Mouse (Mus musculus): Measurements from ENCODE around the gene Sugct. TPM values are rescaled to one million over a fixed set of nuclear protein-coding genes. Genes with fewer than 3 reads are reported as not detected.

The Sugct gene
- total RNA-seq, 4 experiments from 2014 or later: 5.8 to 11.2 (median 8.4) TPM

GRCm38 (mm10) chr13:17291057-17291456 is 404.3 kb downstream of the Sugct start:
- DNase-seq: no peak

- no peak for DNase-seq
Measured at GRCm38 (mm10) chr13:17288377-17288776, 407.0 kb downstream of the Sugct start.

- DNase-seq: no peak
Measured at GRCm38 (mm10) chr13:17245936-17246335, 449.4 kb downstream of the Sugct start.

DNA sequence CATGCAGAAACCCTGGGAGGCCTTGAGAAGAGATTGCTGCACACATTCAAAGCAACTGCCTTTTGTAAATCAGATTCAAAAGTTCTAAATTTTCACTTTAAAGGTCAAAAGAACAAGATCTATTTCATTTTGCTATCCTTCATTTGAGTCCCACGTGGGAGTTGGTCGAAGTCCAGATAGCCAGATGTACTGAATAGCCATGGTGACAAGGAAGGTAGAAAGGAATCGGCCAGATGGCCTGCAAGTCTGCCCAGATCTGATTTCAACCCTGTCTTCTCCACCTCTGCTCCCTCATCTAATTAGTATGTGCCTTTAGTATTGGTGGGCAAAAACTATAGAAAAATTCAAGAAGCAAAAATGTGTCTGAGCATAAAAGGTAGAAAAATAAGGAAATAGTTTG is 478.8 kb downstream of the Sugct start:
- DNase-seq: no peak

DNA sequence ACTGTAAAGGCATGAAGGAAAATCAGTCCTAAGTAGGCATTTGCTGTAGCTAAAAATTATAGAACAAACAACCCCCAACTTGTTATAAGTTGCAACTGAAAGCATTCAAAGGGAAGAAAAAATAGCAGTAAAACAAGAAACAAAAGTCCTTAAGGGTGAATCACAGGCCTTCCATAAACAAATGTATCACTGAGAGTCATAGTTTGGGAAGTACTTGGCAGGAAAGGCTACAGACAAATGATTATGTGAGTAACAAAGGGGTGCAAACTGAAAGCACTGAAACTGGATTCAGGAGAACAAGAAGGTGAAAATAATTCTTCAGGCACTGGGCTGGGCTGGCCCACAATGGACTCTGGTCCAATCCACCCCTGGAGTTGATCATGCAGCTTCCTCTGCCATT is 482.7 kb downstream of the Sugct start:
- DNase-seq: no peak

DNA sequence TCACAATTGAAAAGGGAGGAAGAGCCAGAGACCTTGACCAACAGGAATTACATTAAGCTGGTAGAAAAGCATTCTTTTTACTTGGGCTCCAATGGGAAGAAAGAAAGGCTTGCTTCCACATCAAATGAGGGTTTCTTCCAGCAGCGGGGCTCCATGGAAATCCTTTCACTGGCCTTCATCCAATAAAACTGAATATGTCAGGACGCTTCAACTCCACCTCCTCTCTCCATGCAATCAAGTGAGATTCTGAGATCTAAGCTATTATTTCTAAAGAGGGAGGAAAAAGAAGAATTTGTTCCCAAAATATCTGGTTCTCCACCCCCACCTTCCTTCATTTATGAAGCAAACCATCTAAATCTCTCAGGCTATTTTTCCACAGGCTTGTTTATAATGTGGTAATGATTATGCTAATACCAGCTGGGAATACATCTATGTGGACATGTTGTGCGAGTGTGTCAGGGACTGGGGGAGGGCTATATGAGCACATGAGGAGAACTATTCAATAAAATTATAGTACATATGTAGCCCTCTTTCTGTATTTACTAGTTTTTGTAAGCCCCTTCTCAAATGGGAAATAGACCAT is 505.1 kb downstream of the Sugct start:
- no peak for DNase-seq

DNA sequence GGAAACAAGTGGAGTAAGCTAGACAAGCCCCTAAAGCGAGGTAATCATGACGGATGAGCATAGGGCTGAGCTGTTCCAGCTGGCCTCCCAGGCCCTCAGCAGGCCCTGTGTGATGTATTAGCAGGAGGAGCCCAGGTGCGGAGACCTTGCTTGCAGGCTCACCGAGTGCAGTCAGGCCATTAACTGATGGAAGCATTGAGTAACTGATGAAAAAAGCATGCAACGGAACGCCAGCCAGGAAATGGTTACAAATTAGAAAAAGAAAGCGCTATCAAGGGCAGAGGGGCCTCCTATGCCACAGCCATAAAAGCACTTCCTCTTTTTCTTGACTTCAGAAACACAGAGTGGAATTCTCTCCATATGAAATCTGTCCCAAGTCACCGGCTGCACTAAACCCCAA is 510.1 kb downstream of the Sugct start:
- no peak for DNase-seq

DNA sequence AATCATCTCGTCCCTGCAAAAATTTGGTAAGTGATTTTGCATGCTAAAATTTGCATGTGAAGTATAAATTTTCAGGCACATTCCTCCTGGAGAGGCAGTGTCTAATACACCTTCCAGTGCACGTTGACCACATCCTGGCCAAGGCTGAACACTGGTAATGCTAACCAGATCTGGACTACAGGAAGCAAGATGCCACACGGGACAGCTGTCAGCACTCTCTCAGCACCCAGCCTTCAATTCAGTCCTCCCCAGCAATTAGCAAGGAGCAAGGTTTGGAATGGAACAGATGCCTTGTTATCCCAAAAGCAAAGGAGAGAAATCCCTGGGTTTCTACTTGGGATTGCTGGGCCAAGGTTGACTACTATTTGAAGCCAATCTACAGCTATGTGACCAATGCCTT is 529.4 kb downstream of the Sugct start:
- DNase-seq: no peak

GRCm38 (mm10) chr13:17164721-17165120 is 530.6 kb downstream of the Sugct start:
- DNase-seq: no peak

GRCm38 (mm10) chr13:17146441-17146992 is 548.8 kb downstream of the Sugct start:
- no peak for DNase-seq

DNA sequence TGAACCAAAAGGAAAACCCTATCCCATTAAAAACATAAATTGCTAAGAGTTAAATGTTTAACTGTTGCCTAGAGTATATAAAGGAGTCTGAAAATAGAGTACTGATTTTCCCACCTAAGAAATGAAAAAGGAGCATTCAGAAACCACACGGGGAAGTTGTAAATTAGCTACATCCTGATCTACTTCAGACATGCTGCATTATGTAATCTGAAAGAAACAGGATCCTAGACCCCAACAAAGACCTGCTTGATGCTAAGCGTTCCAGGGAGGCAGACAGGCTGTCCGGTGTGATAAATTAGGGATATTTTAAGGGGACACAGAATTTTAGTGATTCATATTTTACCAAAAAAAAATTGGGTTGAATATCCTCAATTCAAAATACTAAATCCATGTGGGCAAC is 579.3 kb downstream of the Sugct start:
- DNase-seq: no peak

DNA sequence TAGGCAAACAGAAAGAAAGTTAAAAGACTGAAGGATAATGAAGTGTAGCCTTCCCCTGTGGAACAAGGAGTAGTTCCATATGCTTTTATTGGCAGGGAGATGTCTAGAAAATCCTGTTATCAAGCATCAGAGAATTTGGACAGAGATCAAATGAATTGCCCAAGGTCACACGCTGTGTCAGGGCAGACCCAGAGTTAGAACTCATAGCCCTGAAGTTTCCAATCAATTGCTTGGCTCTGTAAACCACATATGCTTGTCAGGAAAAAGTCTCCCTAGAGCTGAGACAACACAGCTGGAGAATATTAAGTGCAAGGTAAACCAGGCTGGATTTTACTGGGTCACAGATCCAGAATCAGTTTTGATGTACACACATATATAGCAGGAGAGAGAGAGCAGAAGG is 593.0 kb downstream of the Sugct start:
- DNase-seq: no peak

GRCm38 (mm10) chr13:17086547-17086946 is 608.8 kb downstream of the Sugct start:
- DNase-seq: no peak

DNA sequence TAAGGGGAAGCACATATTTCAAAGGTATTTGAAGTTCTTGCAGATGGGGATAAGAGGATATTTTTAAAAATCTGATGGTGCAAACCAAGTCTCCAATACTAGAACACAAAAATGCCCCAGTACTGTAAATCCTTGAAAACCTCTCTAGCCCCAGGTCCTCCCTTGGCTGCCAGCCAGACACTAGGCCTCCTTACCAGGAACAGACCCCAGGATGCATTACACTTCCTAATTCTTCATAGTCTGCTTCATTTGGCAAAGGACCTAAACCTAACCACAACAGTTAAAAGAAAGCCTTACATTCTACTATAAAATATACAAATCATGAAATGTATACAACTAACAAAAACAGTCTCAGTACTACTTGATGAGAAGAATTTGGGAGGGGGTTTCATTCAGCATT is 609.2 kb downstream of the Sugct start:
- no peak for DNase-seq

- no peak for DNase-seq
Measured at GRCm38 (mm10) chr13:17084946-17085852, 610.2 kb downstream of the Sugct start.

GRCm38 (mm10) chr13:17081618-17082017 is 613.7 kb downstream of the Sugct start:
- no peak for DNase-seq

DNA sequence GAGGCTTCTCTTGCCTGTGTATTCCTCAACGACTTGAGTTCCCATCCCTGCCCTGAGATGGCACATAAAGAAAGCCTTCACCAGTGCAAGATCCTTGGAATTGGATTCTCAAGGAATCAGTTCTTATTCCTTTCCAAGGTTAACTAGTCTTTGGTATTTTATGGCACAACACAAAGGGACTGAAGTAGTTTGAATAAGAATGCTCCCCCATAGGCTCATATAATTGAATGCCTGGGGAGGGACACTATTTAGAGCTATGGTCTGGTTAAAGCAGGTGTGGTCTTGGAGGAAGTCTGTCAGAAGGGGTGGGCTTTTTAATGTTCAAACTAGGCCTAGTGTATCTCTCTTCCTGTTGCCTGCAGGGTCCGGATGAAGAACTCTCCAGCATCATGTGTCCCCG is 629.8 kb downstream of the Sugct start:
- DNase-seq: no peak

DNA sequence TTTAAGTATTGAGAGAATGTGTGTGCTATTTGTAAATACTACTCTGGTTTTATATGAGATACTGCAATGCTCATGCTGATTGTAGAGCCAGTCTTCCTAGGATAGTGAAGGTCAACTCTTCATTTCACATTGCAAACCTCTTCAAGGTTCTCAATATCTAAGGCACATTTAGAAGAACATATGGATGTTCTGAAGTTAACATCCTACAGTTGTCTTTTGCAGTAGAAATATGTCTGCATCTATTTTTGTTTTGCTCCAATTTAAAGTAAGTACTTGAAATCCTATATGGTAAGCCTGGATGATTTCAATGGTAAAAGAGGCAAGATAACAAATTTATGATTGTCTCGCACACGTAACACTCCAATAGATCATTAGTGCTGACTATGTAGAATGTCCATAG is 638.7 kb downstream of the Sugct start:
- no peak for DNase-seq

DNA sequence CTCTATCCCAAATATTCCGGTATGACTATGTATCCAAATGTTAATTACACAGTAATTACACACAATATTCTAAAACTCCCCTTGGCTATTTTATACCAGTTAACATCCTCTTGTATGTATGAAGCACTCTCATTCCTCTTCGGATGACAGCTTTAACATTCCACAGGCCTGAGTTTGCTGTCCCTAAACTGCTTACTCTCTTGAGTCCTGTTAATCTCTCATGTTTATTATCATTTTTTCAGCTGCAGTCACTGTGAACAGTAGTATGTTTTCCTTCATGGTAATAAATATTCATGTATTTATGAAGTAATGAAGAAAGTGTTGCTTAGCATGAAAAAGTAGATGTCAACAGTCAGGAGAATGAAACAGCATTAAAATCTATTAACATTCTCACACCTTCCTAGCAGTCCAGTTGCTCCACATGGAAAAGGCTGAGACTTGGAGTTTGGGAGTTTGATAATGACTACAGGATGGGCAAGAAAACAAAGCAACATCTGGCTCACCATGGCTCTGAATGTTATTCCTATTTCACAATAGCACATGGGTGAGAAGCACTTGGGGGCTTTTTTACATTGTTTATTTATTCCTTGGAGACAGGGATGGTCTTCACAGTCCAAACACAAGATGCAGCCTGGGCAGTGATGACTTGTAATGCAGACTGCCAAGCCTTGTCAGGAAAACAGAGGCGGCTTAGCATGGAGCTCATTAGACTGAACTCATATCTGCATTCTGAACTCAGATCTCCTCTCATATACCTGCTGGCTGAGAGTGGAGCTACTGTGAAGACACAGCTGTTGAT is 651.7 kb downstream of the Sugct start:
- DNase-seq: no peak

- no peak for DNase-seq
Measured at GRCm38 (mm10) chr13:17042332-17042731, 653.0 kb downstream of the Sugct start.

DNA sequence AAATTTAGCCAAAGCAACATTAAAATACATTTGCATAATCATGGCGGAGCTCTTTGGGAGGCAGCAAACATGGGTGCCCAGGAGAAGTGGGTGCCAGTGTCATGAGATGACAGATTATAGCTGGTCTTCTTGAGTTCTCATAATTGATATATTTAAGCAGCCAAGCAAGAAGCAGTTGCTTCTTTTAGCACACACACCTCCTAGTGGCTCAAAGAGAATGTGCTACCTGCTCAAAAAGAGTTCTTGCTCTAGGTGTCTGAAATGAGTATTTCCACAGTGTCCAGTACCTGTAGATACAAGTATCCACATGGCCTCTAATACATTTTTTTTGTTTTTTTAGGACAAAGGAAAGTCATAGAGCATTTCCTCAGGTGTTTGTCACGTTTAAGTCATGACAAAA is 655.6 kb downstream of the Sugct start:
- no peak for DNase-seq

GRCm38 (mm10) chr13:17038341-17038740 is 657.0 kb downstream of the Sugct start:
- DNase-seq: no peak

- DNase-seq: no peak
Measured at GRCm38 (mm10) chr13:17037899-17038298, 657.5 kb downstream of the Sugct start.
